Mouse (Mus musculus): ENCODE data around the gene Prkch.

DNA sequence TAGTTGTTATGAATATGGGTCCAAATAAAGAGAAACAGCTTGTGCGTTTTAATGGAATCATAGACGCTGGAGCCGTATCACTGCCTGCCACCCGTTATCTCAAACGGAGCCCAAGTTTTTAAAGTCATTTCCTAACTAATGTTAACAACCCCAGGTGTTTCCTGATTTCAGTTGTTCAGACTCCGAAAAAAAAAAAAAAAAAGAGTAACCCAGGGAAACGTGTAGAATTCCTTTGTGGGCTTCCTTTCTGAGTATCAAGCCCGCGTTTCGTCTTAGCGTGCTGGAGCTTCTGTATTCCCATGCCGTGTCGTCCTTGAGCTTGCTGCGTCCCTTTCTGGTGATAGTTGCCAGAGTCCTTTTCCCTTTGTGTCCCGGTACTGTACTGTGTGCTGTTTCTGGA, 10.0 kb upstream of the Prkch start:
- no peak for TF ChIP-seq POLR2A (IDR thresholded peaks at IDR 0.05; ENCODE audit: control insufficient read depth, low read depth, low read length)
- TF ChIP-seq CTCF (IDR thresholded peaks at IDR 0.05; ENCODE audit: control insufficient read depth, insufficient read depth, insufficient replicate concordance, low read depth, low read length): no peak
